Mouse (Mus musculus) stomach, postnatal 0 days (tissue): Measurements from ENCODE around the gene Utp20. TPM values are rescaled to one million over a fixed set of nuclear protein-coding genes. Genes with fewer than 3 reads are reported as not detected.
"Not testable (repeated sequence)": the region's sequence is repeated elsewhere in the genome, so short reads cannot be mapped to it uniquely, and the experiment has no call there.

Source experiments
- ATAC-seq: fragments of 200-750 bp; cut with Nextera tagmentation; 2 replicates; pipeline ENCODE4 v1.8.0; 2017; ENCODE audit not compliant: low FRiP score, low TSS enrichment
- DNase-seq: peaks from one replicate; pipeline ENCODE4 v3.0.0-alpha.2; 2016; ENCODE audit warnings: low spot score
- H3K27ac ChIP-seq: fragments of 300-500 bp; sonication (generic); replicated peaks from 2 replicates; pipeline ENCODE4 v1.5.1; 2014; ENCODE audit warnings: mild to moderate bottlenecking, control low read depth
- H3K27me3 ChIP-seq: fragments of 300-500 bp; sonication (generic); 2 replicates; pipeline ENCODE4 v1.6.1; 2014; ENCODE audit warnings: low read length; ENCODE audit not compliant: control insufficient read depth, insufficient read depth
- H3K36me3 ChIP-seq: fragments of 300-500 bp; sonication (generic); 2 replicates; pipeline ENCODE4 v1.6.1; 2014; ENCODE audit warnings: low read length, mixed read lengths; ENCODE audit not compliant: control insufficient read depth, insufficient read depth
- H3K4me1 ChIP-seq: fragments of 300-500 bp; sonication (generic); replicated peaks from 2 replicates; pipeline ENCODE4 v1.6.1; 2014; ENCODE audit warnings: antibody characterized with exemption; ENCODE audit not compliant: control insufficient read depth, insufficient read depth
- H3K4me2 ChIP-seq: fragments of 300-500 bp; sonication (generic); replicated peaks from 2 replicates; pipeline ENCODE4 v1.6.1; 2014; ENCODE audit warnings: low read depth, mild to moderate bottlenecking, control low read depth, moderate library complexity
- H3K4me3 ChIP-seq: fragments of 300-500 bp; sonication (generic); 2 replicates; pipeline ENCODE4 v1.5.1; 2014; ENCODE audit warnings: low read depth, low read length, control low read depth
- H3K9ac ChIP-seq: fragments of 300-500 bp; sonication (generic); 2 replicates; pipeline ENCODE4 v1.6.1; 2014; ENCODE audit warnings: mild to moderate bottlenecking, low read length, control low read depth, mixed read lengths
- H3K9me3 ChIP-seq: fragments of 300-500 bp; sonication (generic); 2 replicates; pipeline ENCODE4 v1.6.1; 2016; ENCODE audit warnings: low read length; ENCODE audit not compliant: control insufficient read depth
- CTCF ChIP-seq: IDR thresholded peaks from 2 replicates; pipeline ENCODE4 v1.5.1; 2016; ENCODE audit warnings: antibody characterized with exemption, low read depth, mild to moderate bottlenecking, moderate library complexity
- EP300 ChIP-seq: optimal IDR thresholded peaks from 2 replicates; pipeline ENCODE3; 2016; ENCODE audit warnings: antibody characterized with exemption
- WGBS: fragments of 180-500 bp; shearing (Covaris S2); extraction: QIAGEN DNeasy Blood & Tissue Kit; methylation state at CpG from one replicate; pipeline ENCODE4 v1.1.7; 2014; 5-methylcytosine and 5-hydroxymethylcytosine counted together
- polyA plus RNA-seq: library from polyadenylated mRNA; unstranded; fragments of >200 nt; fragmentation: Nextera tagmentation; extraction: Ambion mirVana; gene quantifications from 2 replicates; pipeline ENCODE4 v1.2.1, GENCODE M21; 2015

Gene Utp20
- polyA plus RNA-seq, 1 experiment from 2014 or later = 4.7 TPM

DNA sequence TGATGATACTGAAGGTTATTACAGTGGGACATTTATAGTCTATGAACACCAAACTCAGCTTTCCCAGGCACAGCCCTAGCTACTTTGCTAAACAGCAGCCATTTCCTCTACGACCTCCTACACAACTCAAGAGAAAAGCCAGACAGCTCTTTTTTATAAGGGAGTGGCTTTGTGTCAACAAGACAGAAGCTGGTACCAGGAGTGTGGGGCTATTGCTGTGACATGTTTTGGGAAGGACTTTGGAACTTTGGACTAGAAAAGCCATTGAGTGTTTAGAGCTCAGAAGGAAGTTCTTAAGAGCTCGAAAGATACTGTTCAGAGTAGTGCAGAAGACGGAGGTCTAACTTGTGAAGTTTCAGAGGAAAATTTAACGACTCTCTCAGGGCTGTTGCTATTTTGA lies 29.7 kb downstream of the Utp20 start:
- peaks cover 2% of the 10 kb centered on the region; the same call in 1 of the 2 replicates for H3K36me3 ChIP-seq
- H3K27me3 ChIP-seq = no peaks in the 10 kb centered on the region
- no peak overlapping the region for H3K9ac ChIP-seq
- H3K27ac ChIP-seq = no peak overlapping the region
- 79% methylated on average over 4 of the region's 4 CpGs for WGBS
- DNase-seq = no peak
- TF ChIP-seq EP300 (no peak), CTCF (no peak)
- H3K9me3 ChIP-seq = no peaks in the 10 kb centered on the region
- no peak overlapping the region for H3K4me3 ChIP-seq
- no peaks in the 10 kb centered on the region for H3K4me1 ChIP-seq
- H3K4me2 ChIP-seq = no peak overlapping the region
- ATAC-seq = peak; percentile 63

DNA sequence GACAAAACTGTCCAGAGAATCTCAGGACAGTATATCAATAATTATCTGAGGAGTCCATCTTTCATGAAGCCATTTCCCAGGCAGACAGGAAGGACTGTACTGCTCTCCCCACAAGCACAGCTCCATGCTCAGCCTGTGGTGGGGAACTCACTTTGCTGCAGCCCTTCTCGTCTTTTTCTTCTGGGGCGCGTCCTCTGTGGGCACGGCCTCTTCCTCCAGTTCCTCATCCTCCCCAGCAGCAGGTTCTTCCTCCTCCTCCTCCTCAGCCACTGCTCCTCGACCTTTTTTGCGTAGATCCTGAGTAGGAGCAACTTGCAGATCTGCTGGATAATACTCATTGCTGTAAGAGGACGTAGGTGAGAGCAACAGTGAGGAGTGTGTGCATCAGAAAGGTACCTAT lies 31.4 kb downstream of the Utp20 start:
- no peak overlapping the region for H3K9ac ChIP-seq
- WGBS = 92% methylated on average over 7 of the region's 7 CpGs
- no peaks in the 10 kb centered on the region for H3K27me3 ChIP-seq
- no peaks in the 10 kb centered on the region for H3K9me3 ChIP-seq
- no peak overlapping the region for H3K4me3 ChIP-seq
- H3K4me2 ChIP-seq = no peak overlapping the region
- H3K4me1 ChIP-seq = no peaks in the 10 kb centered on the region
- peaks cover 5% of the 10 kb centered on the region; the same call in 1 of the 2 replicates for H3K36me3 ChIP-seq
- ATAC-seq (no peak), DNase-seq (no peak)
- no peak overlapping the region for H3K27ac ChIP-seq
- TF ChIP-seq CTCF (no peak), EP300 (no peak)

DNA sequence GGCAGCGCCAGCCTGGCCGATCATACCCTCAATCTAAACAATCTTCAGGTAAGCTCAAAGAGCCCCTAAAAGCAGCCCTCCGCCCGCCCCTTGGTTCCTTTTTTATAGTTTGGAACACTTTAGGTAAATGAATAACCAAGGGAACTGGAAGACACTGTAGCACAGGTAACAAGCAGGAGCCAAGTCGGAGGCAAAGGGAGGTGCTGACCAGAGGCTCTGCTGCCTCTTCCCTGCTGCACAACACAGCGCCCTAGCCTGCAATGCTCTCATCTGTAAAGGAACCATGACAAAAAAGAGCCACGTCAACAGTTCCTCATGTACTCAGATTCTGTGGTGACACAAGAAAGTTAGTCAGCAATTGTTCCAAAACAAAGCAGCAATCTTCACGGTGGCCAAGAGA lies 32.0 kb downstream of the Utp20 start:
- ATAC-seq (no peak), DNase-seq (no peak)
- Histone ChIP-seq H3K27me3 (no peaks in the 10 kb centered on the region), H3K36me3 (peaks cover 5% of the 10 kb centered on the region; the same call in 1 of the 2 replicates), H3K27ac (no peak overlapping the region), H3K4me1 (no peaks in the 10 kb centered on the region), H3K9ac (no peak overlapping the region), H3K9me3 (no peaks in the 10 kb centered on the region), H3K4me2 (no peak overlapping the region), H3K4me3 (no peak overlapping the region)
- 82% methylated on average over 8 of the region's 8 CpGs for WGBS
- TF ChIP-seq CTCF = no peak
- no peak for TF ChIP-seq EP300

DNA sequence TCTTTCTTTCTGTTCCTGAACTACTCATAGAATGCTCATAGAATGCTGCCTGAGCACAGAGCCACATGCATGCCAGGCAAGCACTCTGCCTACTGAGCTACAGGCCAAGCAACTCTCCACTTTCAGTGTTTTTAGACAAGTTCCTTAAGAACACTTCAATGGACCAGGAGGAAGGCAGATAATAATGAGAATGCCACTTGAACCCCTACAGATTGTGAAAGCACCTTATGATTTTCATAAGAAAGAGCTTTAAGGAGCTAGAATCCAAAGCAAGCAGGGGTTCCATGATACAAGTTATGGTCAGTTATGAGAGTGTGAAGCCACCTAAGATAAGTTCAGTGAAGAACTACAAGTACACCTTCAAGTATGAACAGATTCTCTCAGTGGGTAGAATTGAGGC lies 32.9 kb downstream of the Utp20 start:
- Histone ChIP-seq H3K36me3 (peaks cover 5% of the 10 kb centered on the region; the same call in 1 of the 2 replicates), H3K9me3 (no peaks in the 10 kb centered on the region), H3K9ac (no peak overlapping the region), H3K27ac (no peak overlapping the region), H3K27me3 (no peaks in the 10 kb centered on the region), H3K4me2 (no peak overlapping the region), H3K4me1 (no peaks in the 10 kb centered on the region), H3K4me3 (no peak overlapping the region)
- ATAC-seq (no peak), DNase-seq (no peak)
- no peak for TF ChIP-seq CTCF
- TF ChIP-seq EP300 = no peak

DNA sequence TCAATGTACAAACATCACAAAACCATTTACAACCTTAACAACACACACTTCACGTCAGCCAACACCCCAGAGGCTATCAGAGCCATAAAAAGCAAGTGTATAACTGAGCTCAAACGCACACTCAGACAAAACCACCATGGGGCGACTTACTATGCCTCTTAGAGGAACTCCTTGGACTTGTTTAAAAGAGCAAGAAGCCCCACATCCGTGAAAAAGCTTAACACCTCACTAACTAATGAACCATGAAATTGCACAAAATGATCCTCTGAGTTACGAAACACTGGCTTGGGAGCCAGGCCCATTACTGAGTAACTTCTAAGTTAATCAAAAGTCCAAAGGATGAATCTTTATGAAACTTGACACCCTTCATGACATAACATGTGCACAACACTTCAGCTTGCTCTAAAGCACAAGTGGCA lies 42.1 kb downstream of the Utp20 start:
- Histone ChIP-seq H3K4me3 (no peak overlapping the region), H3K9ac (no peak overlapping the region), H3K9me3 (no peaks in the 10 kb centered on the region), H3K36me3 (no peaks in the 10 kb centered on the region; the same call in none of the 2 replicates), H3K4me1 (no peaks in the 10 kb centered on the region), H3K4me2 (no peak overlapping the region), H3K27me3 (no peaks in the 10 kb centered on the region), H3K27ac (no peak overlapping the region)
- ATAC-seq = no peak
- DNase-seq = no peak
- TF ChIP-seq CTCF = no peak
- TF ChIP-seq EP300 = no peak
- 79% methylated on average over 5 of the region's 5 CpGs for WGBS

DNA sequence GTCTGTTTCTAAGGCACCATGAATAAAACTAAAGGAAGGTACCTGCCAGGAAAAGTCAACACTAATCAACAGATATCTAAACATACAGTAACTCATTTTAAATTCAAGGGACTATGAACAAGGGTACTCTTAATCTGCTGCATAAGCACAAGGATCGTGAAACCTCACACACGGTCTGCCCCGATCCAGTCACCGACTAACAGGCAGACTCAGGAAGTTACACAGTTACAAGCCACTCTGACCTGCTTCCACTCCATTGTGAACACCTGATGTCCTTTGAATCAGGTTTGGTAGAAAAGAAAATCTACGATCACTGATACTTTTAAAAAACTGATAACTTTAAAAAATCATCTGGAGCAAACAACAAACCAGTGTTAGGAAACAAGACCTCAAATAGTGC lies 42.7 kb downstream of the Utp20 start:
- Histone ChIP-seq H3K9ac (no peak overlapping the region), H3K36me3 (no peaks in the 10 kb centered on the region; the same call in none of the 2 replicates), H3K4me3 (no peak overlapping the region), H3K27me3 (no peaks in the 10 kb centered on the region), H3K4me2 (no peak overlapping the region), H3K27ac (no peak overlapping the region), H3K4me1 (no peaks in the 10 kb centered on the region), H3K9me3 (no peaks in the 10 kb centered on the region)
- 94% methylated on average over 5 of the region's 5 CpGs for WGBS
- DNase-seq = no peak
- TF ChIP-seq EP300 = no peak
- TF ChIP-seq CTCF = no peak
- no peak for ATAC-seq

DNA sequence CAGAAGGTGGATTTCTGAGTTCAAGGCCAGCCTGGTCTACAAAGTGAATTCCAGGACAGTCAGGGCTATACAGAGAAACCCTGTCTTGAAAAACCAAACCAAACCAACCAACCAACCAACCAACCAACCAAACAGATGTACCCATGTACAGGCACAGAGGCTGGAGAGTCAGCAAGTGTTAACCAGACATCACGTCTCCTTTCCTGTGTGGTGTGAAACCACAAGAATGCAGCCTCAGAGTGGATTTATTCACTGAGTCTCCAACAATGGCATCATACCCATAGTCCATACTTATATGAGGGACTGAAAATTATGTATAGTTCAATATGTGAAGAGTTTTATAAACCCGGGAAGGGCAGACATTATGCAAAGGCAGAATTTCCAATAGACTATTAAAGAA lies 43.5 kb downstream of the Utp20 start:
- not testable (repeated sequence) for H3K4me1 ChIP-seq, H3K27me3 ChIP-seq, H3K9me3 ChIP-seq, H3K4me3 ChIP-seq, ATAC-seq, H3K4me2 ChIP-seq, H3K27ac ChIP-seq, H3K9ac ChIP-seq, H3K36me3 ChIP-seq, DNase-seq
- 95% methylated on average over 2 of the region's 2 CpGs for WGBS
